Mouse (Mus musculus) frontal cortex, postnatal 36 days (tissue): Measurements from ENCODE around the gene Slc6a6.

Source experiments
- DNase-seq, 2 experiments: peaks; one replicate each; pipeline ENCODE4 v3.0.0; 2022; ENCODE audit warnings: low spot score in 2 of 2

The Slc6a6 gene

GRCm38 (mm10) chr6:91683602-91684473 is at the start of gene Slc6a6:
Gene Slc6a6 (plus strand): TSS chr6:91684053.
- DNase-seq: peak; percentile 93

- no peak for DNase-seq
These were observed 49.4 kb upstream of the Slc6a6 start for GRCm38 (mm10) chr6:91634417-91634816.

DNA sequence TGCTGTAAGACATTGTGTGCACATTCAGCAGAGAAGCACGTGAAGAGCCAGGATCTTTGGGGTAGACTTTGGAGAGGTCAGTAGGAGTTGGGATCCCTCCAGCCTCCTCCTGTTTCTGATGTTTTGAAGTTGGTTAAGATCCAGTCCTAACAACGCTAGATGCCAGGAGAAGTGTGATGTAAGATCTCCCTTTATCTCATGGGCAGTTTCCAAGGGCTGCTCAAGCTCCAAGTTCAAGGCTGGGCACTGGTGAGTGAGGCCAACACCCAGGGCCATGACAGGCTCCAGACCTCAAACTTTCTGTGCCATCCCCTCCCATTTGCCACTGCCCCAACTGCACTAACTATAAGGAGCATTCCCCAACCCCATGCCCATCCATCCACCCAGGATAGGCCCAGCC is 49.0 kb upstream of the Slc6a6 start:
- no peak for DNase-seq

- no peak for DNase-seq
These were observed 45.5 kb upstream of the Slc6a6 start for GRCm38 (mm10) chr6:91638204-91638995.

GRCm38 (mm10) chr6:91643011-91643410 is 40.8 kb upstream of the Slc6a6 start:
- DNase-seq: no peak

DNA sequence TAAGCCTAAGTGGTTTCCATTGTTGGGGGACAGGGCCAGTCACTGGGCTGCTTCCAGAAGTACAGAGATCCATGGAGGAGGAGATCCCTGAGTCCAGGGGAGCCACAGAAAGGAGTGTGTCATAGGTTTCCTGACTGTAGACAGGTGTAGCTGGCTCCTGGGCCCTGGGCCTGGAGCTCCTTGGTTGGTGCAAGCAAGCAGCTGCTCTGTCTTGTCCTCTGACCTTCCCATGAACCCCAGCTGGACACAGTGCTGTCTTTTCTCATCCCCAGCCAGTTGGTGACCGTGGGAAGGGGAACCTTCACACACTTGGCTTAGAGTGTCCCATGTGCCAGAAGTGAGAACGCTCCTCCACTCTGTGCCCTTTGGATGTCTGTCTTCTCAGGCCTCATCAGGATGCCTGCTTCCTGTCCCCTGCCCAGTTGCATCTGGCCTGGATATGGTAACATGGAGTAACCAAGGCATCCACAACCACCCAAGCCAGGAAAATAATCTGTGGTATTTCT is 40.4 kb upstream of the Slc6a6 start:
- DNase-seq: no peak

GRCm38 (mm10) chr6:91646019-91646418 is 37.8 kb upstream of the Slc6a6 start:
- peak in 1 of 2 experiments; percentile 17 for DNase-seq

DNA sequence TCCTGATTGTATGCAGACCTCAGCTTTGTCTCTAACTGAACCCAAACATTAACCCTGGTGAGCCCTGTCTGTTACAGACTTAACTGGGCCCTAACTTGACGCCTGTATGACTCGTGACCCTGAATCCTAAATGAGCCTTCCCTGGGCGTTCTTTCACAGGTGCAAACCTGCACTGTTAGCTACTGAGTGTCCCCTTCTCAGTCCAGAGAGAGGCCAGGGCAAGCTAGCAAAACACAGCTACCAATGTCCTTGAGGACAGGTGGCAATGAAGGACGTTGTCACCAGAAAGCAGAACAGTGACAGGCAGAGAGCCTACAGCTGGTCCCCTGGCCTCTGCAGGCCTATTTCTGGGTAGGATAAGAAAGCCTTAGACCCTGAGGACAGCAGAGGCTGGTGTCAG is 37.0 kb upstream of the Slc6a6 start:
- no peak for DNase-seq

DNA sequence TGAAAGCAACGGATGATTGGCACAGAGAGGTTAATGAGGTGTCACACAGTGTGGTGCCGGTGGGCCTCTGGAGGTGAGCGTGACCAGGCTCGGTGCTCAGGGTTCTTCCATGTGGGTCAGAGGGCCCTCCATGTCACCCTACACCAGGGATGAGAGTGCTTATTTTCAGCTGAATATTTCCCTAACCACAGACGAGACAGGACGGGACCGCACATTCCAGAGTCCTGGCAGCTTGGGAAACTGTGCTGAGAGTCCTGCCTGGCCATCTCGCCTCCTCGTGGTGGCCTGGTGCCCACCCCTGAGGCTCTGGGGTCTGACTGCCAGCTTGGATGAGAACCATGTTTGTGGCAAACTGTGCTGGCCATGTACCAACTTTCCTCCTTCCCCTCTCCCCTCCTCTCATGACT is 36.5 kb upstream of the Slc6a6 start:
- DNase-seq: no peak

DNA sequence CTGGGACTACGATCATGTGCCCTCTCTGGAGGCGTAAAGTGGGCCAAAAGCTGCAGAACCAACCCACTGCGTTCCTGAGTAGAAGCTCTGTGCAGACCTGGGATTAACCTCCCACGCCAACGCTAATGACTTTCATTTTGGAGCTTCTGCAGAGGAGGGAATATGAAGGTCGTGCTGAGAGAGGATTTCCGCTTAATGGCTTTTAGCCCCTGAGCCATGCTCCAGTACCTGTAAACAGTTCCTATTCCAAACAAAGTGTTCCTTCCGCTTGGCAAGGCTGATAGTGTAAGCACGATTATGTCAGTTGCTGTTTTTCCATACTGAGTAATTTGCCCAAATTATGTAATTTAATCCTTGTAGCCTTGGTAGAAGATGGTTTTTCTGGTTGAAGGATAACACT is 33.6 kb upstream of the Slc6a6 start:
- no peak for DNase-seq

DNA sequence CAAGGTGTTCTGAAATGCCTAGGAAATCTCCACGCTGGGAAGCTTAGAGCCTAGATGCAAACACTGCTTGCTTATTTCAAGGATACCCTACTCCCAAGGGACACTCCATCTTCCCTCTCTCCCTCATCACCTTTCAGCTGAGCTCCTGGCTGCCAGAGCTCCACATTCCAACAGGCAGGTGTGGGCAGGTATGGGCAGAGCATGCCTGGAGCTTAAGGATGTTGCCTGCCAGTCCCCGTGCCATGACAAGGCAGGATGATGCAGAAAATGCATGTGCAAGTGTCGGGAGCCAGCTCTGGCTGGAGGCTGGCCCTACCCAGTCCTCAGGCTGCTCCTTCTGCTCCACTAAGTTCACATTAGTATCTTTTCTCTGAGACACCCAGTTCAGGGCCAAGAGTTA is 31.6 kb upstream of the Slc6a6 start:
- no peak for DNase-seq

GRCm38 (mm10) chr6:91655244-91655643 is 28.6 kb upstream of the Slc6a6 start:
- DNase-seq: no peak

DNA sequence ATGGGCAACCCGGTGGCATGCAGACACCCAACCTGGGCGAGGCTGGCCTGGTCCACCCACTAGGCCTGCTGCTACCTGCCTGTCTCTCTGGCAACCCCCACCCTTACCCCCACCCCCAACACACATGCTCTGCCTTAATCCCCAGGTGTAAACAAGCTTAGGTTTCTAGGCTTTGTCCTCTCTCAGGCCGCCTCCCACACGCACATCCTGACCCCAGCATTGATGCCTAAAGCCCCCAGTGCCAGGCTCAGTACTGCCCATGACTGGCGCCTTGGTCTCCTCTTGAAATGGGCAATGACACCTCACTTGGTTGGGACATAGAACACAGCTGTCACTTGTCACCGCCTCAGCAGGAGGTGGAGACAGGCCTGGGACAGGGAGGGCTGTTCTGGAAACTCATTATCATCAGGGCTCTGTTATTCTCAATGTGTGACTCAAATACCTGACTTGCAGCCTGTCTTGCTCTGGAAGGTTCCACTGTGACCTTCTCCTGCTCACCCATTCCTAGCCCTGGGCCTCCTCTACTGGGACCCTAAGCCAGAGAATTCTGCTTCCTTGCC is 27.9 kb upstream of the Slc6a6 start:
- no peak for DNase-seq

- no peak for DNase-seq
These were observed 25.6 kb upstream of the Slc6a6 start for GRCm38 (mm10) chr6:91658288-91658687.

DNA sequence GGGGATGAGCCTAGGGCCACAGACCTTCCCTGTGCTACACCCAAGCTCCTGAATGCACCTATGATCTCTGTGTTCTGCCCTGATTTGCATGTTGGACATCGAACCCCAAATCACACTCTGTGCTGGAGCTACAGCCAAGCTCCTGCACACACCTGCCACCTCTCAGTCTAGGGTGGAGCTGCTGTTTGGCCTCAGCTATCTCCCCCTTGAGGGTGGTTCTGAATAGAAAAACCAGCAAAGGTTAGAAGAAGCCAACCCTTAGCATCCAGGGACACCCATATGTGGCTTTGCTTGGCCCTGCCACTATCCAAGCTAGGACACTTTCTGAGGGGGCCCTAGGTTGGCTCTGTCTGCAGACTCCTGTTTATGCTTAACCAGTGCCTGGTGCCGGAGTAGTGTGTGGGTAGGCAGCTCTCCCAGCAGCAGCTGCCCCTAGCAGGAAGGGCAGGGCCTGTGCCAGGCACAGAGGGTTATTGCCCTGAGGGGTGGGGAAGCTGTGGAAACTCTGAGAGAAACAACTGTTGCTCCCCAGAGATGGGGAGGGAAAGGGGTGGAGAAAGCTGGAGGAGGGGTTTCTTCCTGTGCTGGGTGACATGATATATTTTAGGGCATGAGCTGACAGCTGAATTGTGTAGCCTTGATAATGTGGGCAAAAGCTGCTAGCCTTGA is 23.9 kb upstream of the Slc6a6 start:
- no peak for DNase-seq

- DNase-seq: no peak
These were observed 21.6 kb upstream of the Slc6a6 start for GRCm38 (mm10) chr6:91662301-91662700.

- no peak for DNase-seq
These were observed 20.2 kb upstream of the Slc6a6 start for GRCm38 (mm10) chr6:91663616-91664015.

DNA sequence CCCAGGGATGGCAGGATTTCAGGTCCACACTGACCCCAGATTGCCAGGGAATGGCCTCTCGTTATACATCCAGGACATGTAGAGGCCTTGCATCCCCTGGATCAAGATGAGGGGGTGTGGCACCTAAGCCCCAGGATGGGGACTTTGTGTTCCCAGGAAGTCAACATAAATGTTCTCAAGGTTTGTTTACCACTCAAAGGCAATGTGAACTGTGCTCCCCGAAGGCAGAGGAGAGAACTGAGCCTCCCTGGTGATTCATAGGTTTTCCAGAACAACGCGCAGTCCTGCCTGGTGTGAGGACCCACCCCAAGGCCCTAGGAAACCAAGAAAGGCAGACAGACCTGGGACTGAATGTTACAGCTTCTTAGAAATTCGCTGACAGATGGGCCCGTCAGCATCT is 18.6 kb upstream of the Slc6a6 start:
- DNase-seq: no peak

DNA sequence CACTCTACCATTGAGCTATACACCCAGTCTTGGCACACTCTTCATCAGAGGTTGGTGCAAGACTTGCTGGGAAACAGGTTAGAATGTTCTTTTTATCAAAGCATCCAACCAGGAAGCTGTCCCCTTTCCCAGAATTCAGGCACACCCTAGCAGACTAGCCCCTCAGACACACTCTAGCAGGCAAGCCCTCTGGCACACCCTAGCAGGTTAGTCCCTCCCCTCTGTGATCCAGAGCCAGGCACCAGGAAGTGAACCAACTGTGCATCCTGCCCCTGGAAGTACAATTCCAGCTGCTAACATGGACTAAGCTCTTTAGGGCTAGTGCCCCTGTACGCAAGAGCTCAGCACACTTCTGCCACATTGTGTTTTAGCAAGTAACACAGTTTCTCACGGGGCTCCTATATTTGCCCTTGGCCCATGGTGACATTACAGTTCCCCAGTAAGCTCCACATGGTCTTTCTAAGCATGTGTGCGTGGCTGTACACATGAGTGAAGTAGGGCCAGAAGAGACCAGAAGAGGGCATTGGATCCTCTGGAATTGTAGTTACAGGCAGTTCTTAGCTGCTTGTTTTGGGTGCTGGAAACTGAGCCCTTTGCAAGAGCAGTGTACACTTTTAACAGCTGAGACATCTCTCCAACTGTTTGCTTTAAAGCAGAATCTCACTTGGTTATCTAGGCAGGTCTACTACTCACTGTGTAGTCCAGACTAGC is 17.7 kb upstream of the Slc6a6 start:
- no peak for DNase-seq

DNA sequence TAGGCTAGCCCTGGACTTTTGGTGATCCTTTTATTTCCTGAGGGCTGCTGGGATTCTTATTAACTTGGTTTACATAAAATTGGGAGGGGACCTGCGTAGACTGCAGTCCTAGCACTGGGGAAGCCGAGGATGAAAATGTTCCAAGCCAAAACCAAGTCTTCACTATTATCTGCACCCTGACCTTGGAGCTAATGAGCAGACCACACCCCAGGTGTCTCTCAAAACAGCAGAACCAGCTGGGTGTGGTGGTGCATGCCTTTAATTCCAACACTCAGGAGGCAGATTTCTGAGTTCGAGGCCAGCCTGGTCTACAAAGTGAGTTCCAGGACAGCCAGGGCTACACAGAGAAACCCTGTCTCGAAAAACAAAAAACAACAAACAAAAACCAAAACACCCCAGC is 16.7 kb upstream of the Slc6a6 start:
- no peak for DNase-seq

DNA sequence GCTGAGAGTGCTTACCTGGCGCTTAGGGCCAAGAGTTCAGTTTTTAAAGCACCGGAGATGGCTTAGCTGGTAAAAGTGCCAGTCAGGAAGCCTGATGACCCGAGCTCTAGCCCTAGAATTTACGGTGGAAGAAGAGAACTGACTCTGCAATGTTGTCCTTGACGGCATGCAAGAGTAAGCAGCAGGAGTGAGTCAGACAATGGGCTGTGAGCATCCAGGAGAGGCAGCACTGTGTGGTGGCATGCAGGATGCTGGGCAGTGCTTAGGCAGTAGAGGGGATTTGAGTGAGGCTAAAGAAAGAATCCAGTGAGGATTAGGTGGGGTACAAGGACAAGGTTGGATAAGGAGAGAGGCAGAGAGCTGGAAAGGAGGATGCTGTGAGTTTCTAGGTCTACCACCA is 15.6 kb upstream of the Slc6a6 start:
- no peak for DNase-seq
